Mouse (Mus musculus) kidney, embryonic 16.5 days (tissue): Measurements from ENCODE around the gene Stil. TPM values are rescaled to one million over a fixed set of nuclear protein-coding genes. Genes with fewer than 3 reads are reported as not detected.

Experiments
- ATAC-seq: fragments of 200-750 bp; cut with Nextera tagmentation; 2 replicates; pipeline ENCODE4 v1.8.0; 2017; ENCODE audit warnings: moderate TSS enrichment; ENCODE audit not compliant: low FRiP score, low TSS enrichment
- H3K27ac ChIP-seq: fragments of 300-500 bp; sonication (generic); 2 replicates; pipeline ENCODE4 v1.5.1; 2014; ENCODE audit warnings: low read length
- H3K27me3 ChIP-seq: fragments of 300-500 bp; sonication (generic); 2 replicates; pipeline ENCODE4 v1.6.1; 2014; ENCODE audit warnings: low read length, control low read depth, mixed read lengths; ENCODE audit not compliant: insufficient read depth
- H3K36me3 ChIP-seq: fragments of 300-500 bp; sonication (generic); 2 replicates; pipeline ENCODE4 v1.6.1; 2014; ENCODE audit warnings: low read length, control low read depth, mixed read lengths; ENCODE audit not compliant: insufficient read depth
- H3K4me1 ChIP-seq: fragments of 300-500 bp; sonication (generic); 2 replicates; pipeline ENCODE4 v1.6.1; 2014; ENCODE audit warnings: low read length, control low read depth, mixed read lengths; ENCODE audit not compliant: insufficient read depth
- H3K4me2 ChIP-seq: fragments of 300-500 bp; sonication (generic); replicated peaks from 2 replicates; pipeline ENCODE4 v1.6.1; 2014; ENCODE audit warnings: low read depth, low read length
- H3K4me3 ChIP-seq: fragments of 300-500 bp; sonication (generic); 2 replicates; pipeline ENCODE4 v1.5.1; 2014; ENCODE audit warnings: mild to moderate bottlenecking, low read length
- H3K9ac ChIP-seq: fragments of 300-500 bp; sonication (generic); replicated peaks from 2 replicates; pipeline ENCODE4 v1.6.1; 2014; ENCODE audit warnings: low read length
- H3K9me3 ChIP-seq: fragments of 300-500 bp; sonication (generic); 2 replicates; pipeline ENCODE4 v1.6.1; 2016; ENCODE audit warnings: low read length, control low read depth
- WGBS: fragments of 180-500 bp; shearing (Covaris S2); extraction: QIAGEN DNeasy Blood & Tissue Kit; methylation state at CpG from one replicate; pipeline ENCODE4 v1.1.7; 2014; 5-methylcytosine and 5-hydroxymethylcytosine counted together
- polyA plus RNA-seq: library from polyadenylated mRNA; unstranded; fragments of >200 nt; fragmentation: Nextera tagmentation; extraction: Ambion mirVana; gene quantifications from 2 replicates; pipeline ENCODE4 v1.2.1, GENCODE M21; 2015

Gene Stil
- polyA plus RNA-seq, 1 experiment from 2014 or later: 12.0 TPM

DNA sequence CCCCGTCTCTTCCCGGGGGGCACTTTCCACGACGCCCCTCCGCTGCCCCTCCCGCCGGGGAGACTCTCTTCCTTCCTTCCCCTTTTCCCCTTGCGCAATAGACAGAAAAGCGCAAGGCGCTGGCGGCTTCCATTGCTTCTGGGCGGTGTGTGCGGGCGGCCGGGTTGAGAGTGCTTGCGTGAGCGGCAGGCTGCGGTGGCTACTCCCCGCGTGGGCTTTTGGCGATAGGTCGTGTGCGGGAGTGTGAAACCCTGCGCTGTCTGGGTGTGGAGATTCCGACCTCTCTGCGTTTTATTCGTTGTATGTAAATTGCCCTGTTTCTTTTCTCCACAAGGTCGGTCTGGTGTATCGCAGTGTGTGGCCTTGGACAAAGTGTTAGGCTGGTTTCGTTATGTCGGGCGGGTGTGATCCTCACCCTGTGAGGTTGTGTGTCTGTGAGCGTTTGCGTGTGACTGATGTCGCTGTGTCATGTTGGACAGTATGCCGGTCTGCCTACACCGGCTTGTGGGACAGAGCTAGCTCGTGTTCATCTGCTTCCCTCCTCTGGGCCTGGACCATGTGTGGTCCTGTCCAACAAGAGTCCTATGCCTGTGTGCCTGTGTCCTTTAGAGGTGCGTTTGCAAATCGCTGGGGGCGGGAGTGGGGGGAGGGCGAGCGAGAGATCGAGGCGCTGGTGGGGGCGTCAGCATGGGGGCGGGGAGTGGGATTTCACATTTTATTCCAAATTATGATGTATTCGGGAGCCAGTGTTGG is 57.1 kb downstream of the Stil start:
- Histone ChIP-seq H3K27me3 (peaks cover 77% of the 10 kb centered on the region), H3K27ac (peak overlapping the region; percentile 69), H3K4me1 (peaks cover 14% of the 10 kb centered on the region), H3K4me3 (peak overlapping the region; percentile 49), H3K36me3 (no peaks in the 10 kb centered on the region), H3K9me3 (no peaks in the 10 kb centered on the region), H3K9ac (peak overlapping the region; percentile 50), H3K4me2 (peak overlapping the region; percentile 58)
- under 1% methylated on average over 48 of the region's 48 CpGs for WGBS
- peak; percentile 52; the same call in 1 of the 2 replicates for ATAC-seq

DNA sequence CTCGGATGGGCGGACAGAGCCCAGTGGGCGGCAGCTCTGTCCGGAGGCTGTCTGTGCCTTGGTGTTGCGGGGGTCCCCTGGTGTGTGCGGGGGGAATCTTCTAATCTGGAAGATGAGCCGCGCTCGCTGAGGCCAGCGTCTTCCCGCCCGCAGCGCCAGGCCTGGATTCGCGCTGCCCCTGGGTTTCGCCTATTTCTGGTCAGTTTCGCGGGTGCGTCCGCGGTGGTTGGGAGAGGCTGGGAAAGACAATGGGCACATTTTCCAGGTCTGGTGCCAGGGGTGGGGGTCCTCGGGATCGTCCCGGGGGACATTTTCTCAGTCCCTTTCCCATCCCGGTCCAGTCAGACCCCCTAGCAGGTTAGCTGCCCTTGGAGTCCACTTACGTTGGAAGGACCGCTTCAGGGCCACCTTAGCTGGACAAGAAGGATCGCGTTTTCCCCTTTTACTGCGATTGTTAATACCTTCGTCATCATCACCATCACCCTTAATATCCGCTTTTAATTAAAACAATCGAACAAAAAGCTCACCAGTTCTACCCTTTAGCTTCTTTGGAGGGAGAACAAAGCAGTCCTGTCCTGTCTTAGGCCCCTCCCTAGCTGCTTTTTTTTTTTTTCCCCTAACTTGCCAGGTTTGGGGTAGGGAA is 57.8 kb downstream of the Stil start:
- 1% methylated on average over 33 of the region's 33 CpGs for WGBS
- H3K9me3 ChIP-seq: no peaks in the 10 kb centered on the region
- peaks cover 77% of the 10 kb centered on the region for H3K27me3 ChIP-seq
- no peaks in the 10 kb centered on the region for H3K36me3 ChIP-seq
- H3K9ac ChIP-seq: peak overlapping the region; percentile 50
- H3K4me1 ChIP-seq: peaks cover 14% of the 10 kb centered on the region
- H3K4me3 ChIP-seq: peak overlapping the region; percentile 49
- H3K4me2 ChIP-seq: peak overlapping the region; percentile 58
- no peak for ATAC-seq
- H3K27ac ChIP-seq: peak overlapping the region; percentile 69

DNA sequence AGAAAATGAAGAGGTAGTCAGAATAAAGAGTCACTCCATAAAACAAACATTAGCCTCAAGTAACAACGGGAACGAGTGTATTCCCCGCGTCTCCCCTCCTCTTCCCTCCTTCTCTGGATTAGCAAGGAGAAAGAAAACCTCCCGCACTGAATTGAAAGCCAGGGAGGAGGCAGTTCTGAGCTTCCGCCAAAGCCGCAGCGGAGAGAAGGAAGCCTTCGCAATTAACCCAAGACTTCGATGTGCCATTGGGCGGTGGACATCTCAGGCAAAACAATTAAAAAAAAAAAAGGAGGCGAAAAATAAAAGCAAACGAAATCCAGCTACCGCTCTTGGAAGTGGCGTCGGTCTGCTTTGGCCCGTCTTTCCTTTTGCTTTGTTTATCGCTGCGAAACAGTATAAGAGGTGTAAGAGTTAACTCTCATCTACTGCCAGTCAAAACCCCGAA is 58.4 kb downstream of the Stil start:
- H3K9ac ChIP-seq: peak overlapping the region; percentile 50
- H3K9me3 ChIP-seq: no peaks in the 10 kb centered on the region
- H3K36me3 ChIP-seq: no peaks in the 10 kb centered on the region
- peak overlapping the region; percentile 69; the same call in 1 of the 2 replicates for H3K27ac ChIP-seq
- H3K27me3 ChIP-seq: peaks cover 78% of the 10 kb centered on the region
- H3K4me2 ChIP-seq: peak overlapping the region; percentile 24
- ATAC-seq: no peak
- 1% methylated on average over 20 of the region's 20 CpGs for WGBS
- H3K4me3 ChIP-seq: peak overlapping the region; percentile 49
- H3K4me1 ChIP-seq: peaks cover 19% of the 10 kb centered on the region

DNA sequence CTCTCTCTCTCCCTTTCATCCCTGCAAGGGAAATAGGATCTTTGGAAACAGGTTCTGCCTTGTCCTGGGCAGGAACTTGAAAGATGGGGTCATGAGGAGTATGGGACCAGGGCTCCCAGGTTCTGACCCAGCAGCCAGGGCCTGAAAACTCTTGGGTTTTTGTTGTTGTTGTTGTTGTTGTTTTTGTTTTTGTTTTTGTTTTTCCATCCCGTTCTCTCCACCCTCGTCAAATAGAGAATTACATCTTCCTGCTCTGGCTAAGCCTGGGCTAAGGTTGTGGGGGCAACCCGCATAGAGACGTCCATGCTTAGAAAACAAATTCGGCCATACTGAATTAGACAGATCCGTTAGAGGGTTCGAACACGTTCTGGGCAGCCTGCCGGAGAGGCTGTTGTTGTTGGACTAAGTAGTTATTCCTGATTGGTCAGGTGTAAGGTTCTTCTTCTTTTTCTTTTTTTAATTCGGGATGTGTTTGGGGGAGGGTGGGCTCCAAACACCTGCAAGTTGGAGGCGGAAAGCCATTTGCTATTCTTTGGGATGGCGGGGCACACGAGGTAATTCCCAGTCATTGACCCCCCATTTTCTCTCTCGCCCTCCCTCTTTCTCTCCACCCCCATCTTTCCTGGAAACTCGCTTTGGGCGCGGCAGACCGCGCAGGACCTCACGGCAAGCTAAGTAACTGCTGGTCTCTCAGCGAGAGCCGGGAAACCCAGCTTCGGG is 59.1 kb downstream of the Stil start:
- Histone ChIP-seq H3K4me1 (peaks cover 26% of the 10 kb centered on the region), H3K36me3 (no peaks in the 10 kb centered on the region), H3K27me3 (peaks cover 78% of the 10 kb centered on the region), H3K4me2 (peak overlapping the region; percentile 24), H3K9ac (peak overlapping the region; percentile 61), H3K4me3 (peak overlapping the region; percentile 49), H3K27ac (peak overlapping the region; percentile 69), H3K9me3 (no peaks in the 10 kb centered on the region)
- 2% methylated on average over 22 of the region's 23 CpGs for WGBS
- no peak for ATAC-seq

DNA sequence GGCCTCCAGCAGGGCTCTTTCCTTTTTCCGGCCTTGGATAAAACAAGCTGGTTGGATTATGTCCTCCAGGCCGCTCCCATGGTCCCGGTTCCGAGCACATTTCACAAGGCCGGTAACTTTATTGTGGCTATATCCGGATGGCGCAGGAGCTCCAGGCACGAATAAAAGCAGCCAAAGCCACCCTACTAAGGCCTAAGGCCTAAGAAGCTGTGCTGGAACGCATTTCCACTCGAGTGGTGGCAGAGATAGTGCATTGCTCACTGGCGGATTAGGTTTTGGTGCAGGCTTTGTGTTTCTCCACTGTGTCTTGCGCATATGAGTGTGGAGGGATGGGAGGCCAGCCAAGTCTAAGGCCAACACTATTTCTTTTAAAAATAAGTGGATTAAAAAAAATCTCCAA is 59.9 kb downstream of the Stil start:
- peaks cover 78% of the 10 kb centered on the region for H3K27me3 ChIP-seq
- H3K4me2 ChIP-seq: peak overlapping the region; percentile 31
- H3K4me3 ChIP-seq: peak overlapping the region; percentile 49
- peaks cover 26% of the 10 kb centered on the region for H3K4me1 ChIP-seq
- no peak for ATAC-seq
- H3K9ac ChIP-seq: peak overlapping the region; percentile 46
- peak overlapping the region; percentile 38 for H3K27ac ChIP-seq
- H3K36me3 ChIP-seq: no peaks in the 10 kb centered on the region
- H3K9me3 ChIP-seq: no peaks in the 10 kb centered on the region
- WGBS: 9% methylated on average over 12 of the region's 12 CpGs

DNA sequence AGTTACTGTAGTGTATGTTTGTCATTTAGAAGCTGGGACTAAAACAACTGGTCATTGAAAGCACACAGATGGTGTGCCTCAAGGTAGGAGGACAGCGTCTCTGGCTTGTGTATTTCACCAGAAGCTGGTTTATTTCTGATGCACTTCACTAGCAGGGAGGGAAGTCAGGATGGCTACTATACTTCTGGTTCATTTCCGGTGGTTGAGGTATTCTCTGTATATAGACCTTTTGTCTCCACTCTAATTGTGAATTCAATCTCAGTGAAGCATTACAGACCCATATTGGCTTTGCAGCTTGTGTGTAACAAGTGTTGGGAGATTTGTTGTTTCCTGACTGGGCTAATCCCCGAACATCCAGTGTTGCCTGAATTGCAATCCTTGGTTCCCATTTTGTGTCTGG is 60.8 kb downstream of the Stil start:
- ATAC-seq: no peak
- Histone ChIP-seq H3K9me3 (no peaks in the 10 kb centered on the region), H3K4me1 (peaks cover 26% of the 10 kb centered on the region), H3K27ac (no peak overlapping the region), H3K9ac (no peak overlapping the region), H3K27me3 (peaks cover 78% of the 10 kb centered on the region), H3K36me3 (no peaks in the 10 kb centered on the region), H3K4me2 (0 out of 2 replicates have a peak overlapping the region, but pooled peaks have one; percentile 31), H3K4me3 (peak overlapping the region; percentile 49; the same call in 1 of the 2 replicates)
- WGBS: 16% methylated on average over 3 of the region's 3 CpGs

DNA sequence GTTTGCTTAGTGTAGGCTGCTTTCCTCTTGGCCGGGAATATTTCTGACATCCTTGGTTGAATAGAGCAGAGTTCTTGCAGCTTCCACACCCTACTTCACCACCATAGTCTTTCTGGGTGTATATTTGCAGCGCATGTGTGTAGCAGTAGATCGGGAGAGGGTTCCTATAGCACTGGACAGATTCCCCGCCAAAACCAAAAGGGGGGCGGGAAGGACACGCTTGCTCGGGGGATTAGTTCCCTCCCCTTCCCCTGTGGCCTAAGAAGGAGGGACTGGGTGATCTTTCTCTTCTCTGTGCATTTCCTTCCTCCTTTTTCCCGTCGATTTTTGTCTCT is 62.5 kb downstream of the Stil start:
- H3K4me3 ChIP-seq: peak overlapping the region; percentile 57
- H3K36me3 ChIP-seq: no peaks in the 10 kb centered on the region
- no peaks in the 10 kb centered on the region for H3K9me3 ChIP-seq
- peaks cover 84% of the 10 kb centered on the region for H3K27me3 ChIP-seq
- H3K4me2 ChIP-seq: peak overlapping the region; percentile 99
- no peak for ATAC-seq
- 1% methylated on average over 9 of the region's 9 CpGs for WGBS
- H3K9ac ChIP-seq: peak overlapping the region; percentile 62
- H3K27ac ChIP-seq: no peak overlapping the region
- H3K4me1 ChIP-seq: peaks cover 16% of the 10 kb centered on the region

DNA sequence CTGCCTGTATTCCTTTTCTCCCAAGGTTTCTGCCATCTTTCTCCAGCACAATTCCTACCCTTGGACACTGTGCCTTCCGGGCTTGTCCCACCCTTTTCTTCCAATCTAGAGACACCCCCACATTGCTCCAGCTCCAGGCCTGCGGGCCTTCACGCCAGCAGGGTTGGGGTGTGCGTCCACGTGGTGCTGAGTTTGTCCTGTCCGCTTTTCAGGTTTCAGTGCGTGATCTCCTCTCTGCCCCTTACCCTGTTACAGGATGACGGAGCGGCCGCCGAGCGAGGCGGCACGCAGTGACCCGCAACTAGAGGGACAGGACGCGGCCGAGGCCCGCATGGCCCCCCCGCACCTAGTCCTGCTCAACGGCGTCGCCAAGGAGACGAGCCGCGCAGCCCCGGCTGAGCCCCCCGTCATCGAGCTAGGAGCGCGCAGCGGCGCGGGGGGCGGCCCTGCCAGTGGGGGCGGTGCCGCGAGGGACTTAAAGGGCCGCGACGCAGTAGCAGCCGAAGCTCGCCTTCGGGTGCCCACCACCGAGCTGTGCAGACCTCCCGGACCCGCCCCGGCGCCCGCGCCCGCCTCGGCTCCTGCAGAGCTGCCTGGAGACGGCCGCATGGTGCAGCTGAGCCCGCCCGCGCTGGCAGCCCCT is 63.0 kb downstream of the Stil start:
- Histone ChIP-seq H3K9ac (peak overlapping the region; percentile 62), H3K9me3 (no peaks in the 10 kb centered on the region), H3K4me2 (peak overlapping the region; percentile 99), H3K4me3 (peak overlapping the region; percentile 57), H3K27ac (no peak overlapping the region), H3K36me3 (no peaks in the 10 kb centered on the region), H3K4me1 (peaks cover 16% of the 10 kb centered on the region), H3K27me3 (peaks cover 87% of the 10 kb centered on the region)
- WGBS: under 1% methylated on average over 56 of the region's 58 CpGs
- ATAC-seq: peak; percentile 87; the same call in 1 of the 2 replicates

DNA sequence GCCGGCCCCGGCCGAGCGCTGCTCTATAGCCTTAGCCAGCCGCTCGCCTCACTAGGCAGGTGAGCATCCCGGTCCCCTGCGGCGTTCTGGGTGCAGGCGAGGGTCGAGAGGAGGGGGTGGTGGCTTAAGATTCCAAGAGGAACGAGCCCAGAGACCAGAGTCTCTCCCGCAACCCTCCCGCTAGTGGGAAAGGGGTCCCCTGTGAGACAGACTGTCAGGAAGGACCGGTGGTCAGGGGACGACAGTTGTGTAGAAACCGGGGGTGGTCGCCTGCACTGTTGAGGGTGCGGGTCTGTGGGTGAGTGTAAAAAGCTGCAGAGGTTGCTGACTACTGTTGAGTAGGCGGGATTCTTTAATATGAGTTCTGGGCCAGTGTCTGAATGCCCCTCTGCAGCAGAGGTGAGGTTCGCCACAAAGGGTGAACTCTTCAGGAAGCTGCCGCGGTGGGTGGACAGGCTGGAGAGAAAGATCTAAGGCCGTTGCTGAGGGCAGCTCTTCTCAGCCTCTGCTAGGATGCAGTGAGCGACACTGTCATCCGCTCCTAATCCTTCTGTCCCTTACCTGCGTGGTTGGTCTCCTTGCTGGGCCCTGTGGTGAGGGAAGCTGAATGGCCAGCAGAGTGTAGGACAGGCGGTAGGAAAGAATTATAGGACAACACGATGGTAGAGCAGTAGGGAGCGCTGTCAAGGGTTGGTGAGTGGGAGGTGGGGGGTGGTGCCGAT is 63.7 kb downstream of the Stil start:
- peak overlapping the region; percentile 57 for H3K4me3 ChIP-seq
- under 1% methylated on average over 31 of the region's 31 CpGs for WGBS
- peak overlapping the region; percentile 62 for H3K9ac ChIP-seq
- peaks cover 16% of the 10 kb centered on the region for H3K4me1 ChIP-seq
- H3K36me3 ChIP-seq: no peaks in the 10 kb centered on the region
- H3K4me2 ChIP-seq: peak overlapping the region; percentile 99
- ATAC-seq: peak; percentile 20
- H3K27me3 ChIP-seq: peaks cover 86% of the 10 kb centered on the region
- H3K9me3 ChIP-seq: no peaks in the 10 kb centered on the region
- H3K27ac ChIP-seq: no peak overlapping the region
